Mouse (Mus musculus) thymus, postnatal 4 days (tissue): ENCODE results near the gene Elane.

Source experiments
- DNase-seq: peaks from one replicate; pipeline ENCODE4 v3.0.0; 2021

The Elane gene

GRCm38 (mm10) chr10:79858416-79859074 is 27.5 kb upstream of the Elane start:
- peak; percentile 54 for DNase-seq

DNA sequence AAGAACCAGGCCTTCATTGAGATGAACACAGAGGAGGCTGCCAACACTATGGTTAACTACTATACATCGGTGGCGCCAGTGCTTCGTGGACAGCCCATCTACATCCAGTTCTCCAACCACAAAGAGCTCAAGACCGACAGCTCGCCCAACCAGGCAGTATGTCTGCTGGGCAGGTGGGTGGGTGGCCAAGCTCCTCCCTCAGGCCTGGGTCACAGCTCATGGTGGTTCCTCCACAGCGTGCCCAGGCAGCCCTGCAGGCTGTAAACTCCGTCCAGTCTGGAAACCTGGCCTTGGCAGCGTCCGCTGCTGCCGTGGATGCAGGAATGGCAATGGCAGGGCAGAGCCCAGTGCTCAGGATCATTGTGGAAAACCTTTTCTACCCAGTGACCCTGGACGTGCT is 26.9 kb upstream of the Elane start:
- no peak for DNase-seq

GRCm38 (mm10) chr10:79860079-79860911 is 25.8 kb upstream of the Elane start:
- no peak for DNase-seq

DNA sequence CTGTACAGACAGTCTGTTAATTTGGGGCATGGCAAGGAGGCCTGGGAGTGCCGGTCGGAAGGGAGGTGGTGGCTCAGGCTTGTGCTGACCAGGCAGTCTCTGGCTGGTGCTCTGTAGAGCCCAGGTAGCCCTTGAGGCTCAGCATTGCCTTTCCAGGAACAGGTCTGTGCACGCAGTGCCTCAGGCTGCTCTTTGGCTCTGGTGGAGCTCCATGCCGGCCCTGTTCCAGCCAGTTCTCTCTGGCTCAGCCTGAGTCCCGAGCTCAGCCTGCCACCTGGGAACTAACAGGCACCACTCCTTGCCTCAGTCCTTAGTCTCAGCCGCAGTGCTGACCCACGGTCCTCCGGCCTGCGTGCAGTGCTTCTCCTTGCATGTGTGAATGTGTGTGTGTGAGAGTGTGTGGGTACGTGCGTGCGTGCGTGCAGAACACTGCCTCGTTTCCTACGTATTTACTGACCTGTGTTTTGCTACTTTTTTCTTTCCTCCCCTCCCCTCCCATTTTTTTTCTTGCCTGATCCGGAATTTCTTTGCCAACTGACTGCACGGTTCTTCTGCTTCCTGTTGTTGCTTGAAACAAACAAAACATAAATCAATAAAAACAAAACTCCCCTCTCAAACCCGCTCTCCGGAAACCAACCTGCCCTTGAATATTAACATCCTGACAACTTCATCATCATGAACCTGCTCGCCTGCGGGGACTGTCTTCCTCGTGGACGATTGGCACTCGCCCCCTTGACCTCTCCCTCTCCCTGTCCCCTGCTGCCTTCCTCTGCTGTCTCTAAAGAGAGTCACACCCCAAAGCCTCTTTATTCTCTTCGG is 24.6 kb upstream of the Elane start:
- no peak for DNase-seq

DNA sequence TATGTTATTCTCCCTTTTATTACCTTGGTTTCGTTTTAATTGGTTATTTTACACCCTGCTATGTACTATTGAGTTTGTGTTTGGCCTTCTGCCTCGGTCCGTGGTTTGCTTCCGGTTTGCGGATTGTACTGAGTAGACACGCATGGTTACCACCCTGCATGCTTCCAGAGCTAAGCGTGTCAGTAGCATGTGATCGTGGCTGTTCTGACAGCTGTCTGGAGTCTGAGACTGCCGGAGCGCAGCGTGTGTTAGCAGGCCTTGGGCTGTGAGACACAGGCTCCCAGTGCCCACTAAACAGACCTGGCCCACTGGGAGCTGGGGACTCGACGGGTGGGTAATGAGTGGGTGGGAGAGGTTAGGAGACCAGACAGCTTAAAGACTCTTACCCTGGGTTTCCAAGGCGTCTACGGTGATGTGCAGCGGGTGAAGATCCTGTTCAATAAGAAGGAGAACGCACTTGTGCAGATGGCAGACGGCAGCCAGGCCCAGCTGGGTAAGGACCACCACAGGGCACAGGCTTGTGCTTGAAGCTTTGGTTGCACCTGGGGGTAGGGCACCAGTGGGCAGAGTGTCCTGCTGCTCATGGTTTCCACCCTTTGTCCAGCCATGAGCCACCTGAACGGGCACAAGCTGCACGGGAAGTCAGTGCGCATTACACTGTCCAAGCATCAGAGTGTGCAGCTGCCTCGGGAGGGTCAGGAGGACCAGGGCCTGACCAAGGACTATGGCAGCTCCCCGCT is 23.8 kb upstream of the Elane start:
- no peak for DNase-seq

GRCm38 (mm10) chr10:79862925-79863324 is 23.1 kb upstream of the Elane start:
- no peak for DNase-seq

- no peak for DNase-seq
These were observed 21.5 kb upstream of the Elane start for GRCm38 (mm10) chr10:79864351-79865188.

DNA sequence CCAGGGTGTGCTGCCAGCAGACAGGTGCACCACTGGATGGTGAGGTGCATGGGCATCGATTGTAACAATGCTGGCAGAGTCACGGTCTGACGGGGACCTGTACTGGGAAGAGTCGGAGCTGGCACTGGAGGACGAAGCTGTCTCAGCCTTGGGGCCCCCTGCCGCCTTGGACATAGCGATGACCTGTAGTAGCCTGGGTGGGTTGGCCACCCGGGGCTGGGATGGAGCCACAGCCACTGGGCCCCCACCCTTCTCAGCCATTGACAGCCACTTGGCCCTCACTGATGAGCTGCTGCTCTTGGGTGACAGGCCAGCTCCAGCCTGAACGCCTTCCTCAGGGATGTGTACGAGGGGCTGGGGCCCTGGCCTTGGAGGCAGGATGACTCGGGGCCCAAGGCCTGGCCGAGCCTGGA is 20.9 kb upstream of the Elane start:
- DNase-seq, result no peak

GRCm38 (mm10) chr10:79865801-79866295 is 20.2 kb upstream of the Elane start:
- no peak for DNase-seq

DNA sequence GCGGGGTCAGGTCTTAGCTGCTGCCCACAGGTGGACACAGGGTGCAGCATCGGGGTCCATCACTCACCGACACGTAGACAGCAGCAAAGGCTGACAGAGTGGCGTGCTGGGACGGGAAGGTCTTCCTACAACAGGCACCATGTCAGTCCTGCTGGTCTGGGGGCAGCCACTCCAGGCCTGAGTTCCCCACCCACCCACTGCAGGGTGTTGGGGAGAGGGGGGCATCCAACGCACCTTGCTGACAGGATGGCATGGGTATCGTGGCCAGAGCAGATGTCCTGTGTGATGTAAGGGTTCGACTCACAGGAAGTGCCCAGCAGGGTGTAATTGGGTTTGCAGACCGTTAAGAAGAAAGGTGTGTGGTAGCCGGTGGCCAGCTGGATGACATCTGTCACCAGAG is 19.4 kb upstream of the Elane start:
- no peak for DNase-seq

- DNase-seq, result no peak
These were observed 14.2 kb upstream of the Elane start for GRCm38 (mm10) chr10:79871845-79872244.

- DNase-seq, result peak; percentile 23
These were observed 13.2 kb upstream of the Elane start for GRCm38 (mm10) chr10:79872862-79873261.

DNA sequence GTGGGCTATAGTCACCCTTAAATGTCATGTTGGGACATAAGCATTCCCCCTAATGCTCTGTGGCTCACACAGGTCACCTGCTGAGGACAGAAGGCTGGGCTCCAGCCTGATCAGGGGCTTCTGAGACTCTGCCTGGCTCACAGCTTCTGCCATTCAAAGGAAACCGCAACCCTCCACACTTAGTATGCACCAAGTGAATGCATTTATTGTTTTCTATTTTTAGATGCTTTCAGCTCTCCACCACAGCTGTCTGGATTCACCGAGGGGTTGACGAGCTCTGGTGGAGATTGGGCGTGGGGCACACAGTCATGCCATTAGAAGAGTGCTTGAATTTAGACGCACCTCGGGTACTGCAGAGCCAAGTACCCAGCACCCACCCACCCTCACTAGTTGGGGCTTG is 12.7 kb upstream of the Elane start:
- DNase-seq, result no peak

- DNase-seq, result no peak
These were observed 12.2 kb upstream of the Elane start for GRCm38 (mm10) chr10:79873715-79874289.

DNA sequence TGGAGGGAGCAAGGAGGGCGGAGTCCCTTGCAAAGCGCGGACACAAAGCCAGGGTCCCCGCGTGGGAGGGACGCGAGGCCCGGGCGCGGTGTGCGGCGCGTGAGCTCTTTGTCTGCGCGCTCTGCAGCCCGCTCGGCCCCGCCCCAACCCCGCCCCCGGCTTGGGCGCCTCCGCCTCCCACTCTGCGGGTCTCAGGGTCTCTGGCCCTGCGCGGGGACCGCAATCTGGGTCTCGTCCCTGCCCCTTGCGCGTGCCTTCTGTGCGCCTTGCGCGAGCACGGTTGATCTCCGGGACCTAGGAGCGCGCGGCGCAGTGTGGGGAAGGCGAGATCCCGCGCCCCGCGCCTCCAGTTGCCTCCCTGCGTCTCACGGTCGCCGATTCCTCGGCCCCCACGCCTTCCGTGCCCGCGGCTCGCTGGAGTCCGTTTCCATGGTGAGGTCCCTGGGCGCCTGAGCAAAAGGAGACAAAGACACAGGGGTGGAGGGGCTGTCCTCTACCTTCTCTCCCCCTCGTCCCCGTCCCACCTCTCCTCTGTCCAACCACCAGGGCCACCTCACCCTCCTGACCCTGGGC is 11.7 kb upstream of the Elane start, which contains the start of the genes Prtn3 and Plppr3:
Gene Prtn3 (plus strand): TSS at position 187 of the 573 bp plus-strand sequence.
Gene Plppr3 (minus strand): TSS at position 345 of the 573 bp plus-strand sequence.
- DNase-seq, result peak; percentile 55

- DNase-seq, result no peak
These were observed 8.9 kb upstream of the Elane start for GRCm38 (mm10) chr10:79877174-79877573.

- no peak for DNase-seq
These were observed 8.3 kb upstream of the Elane start for GRCm38 (mm10) chr10:79877757-79878156.

DNA sequence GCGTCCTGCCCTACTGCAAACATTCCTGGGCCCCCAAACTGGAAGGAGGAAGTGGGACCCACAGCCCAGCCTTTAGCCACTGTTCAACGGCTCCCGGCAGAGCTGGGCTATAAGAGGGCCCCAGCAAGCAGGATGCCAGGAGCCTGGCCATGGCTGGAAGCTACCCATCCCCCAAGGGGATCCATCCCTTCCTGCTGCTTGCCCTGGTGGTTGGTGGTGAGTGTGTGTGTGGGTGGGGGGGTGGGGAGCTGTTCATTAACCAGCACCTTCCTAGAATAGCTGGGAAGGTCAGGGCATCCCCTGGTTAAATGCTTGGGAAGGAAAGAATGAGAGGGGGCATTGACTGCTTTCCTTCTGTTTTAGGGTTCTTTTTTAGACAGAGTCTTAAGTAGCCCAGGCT is 6.5 kb upstream of the Elane start:
- no peak for DNase-seq

DNA sequence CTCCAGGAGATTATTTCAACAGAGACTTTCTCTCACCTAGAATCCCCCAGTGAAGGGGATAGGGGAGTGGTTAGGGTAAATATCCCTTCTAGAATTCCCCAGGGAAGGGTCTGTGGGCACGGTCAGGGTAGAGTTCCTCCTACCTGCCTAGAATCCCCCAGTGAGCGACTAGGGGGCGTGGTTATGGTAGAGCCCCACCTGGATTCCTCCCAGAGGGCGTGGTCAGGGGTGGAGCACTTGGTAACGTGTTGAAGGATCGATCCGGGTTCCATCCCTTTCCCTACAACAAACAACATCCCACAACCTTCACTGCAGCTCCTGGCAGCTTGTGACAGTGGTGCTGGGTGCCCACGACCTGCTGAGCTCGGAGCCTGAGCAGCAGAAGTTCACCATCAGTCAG is 5.3 kb upstream of the Elane start:
- DNase-seq, result no peak

DNA sequence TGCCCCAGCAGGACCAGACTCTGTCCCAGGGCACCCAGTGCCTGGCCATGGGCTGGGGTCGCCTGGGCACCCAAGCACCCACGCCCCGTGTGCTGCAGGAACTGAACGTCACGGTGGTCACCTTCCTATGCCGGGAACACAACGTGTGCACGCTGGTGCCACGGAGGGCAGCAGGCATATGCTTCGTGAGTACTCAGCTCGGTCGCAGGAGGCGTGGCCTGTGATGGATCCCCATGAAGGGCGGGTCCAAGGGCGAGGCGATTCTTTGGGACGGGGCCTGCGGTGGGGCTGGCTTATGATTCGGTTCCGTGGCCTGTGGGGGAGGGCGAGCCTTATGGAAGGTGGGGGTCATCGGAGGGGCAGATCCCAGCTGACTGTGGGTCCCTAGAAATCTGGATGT is 4.1 kb upstream of the Elane start:
- DNase-seq, result peak; percentile 42
